Mouse (Mus musculus) 3134 (cell line): ENCODE results near the gene Zhx3.

Source experiments
- DNase-seq: peaks from one replicate; pipeline ENCODE4 v3.0.0-alpha.2; 2011; ENCODE audit warnings: low spot score; ENCODE audit not compliant: insufficient read length; ENCODE audit errors: extremely low read depth

Zhx3 gene

DNA sequence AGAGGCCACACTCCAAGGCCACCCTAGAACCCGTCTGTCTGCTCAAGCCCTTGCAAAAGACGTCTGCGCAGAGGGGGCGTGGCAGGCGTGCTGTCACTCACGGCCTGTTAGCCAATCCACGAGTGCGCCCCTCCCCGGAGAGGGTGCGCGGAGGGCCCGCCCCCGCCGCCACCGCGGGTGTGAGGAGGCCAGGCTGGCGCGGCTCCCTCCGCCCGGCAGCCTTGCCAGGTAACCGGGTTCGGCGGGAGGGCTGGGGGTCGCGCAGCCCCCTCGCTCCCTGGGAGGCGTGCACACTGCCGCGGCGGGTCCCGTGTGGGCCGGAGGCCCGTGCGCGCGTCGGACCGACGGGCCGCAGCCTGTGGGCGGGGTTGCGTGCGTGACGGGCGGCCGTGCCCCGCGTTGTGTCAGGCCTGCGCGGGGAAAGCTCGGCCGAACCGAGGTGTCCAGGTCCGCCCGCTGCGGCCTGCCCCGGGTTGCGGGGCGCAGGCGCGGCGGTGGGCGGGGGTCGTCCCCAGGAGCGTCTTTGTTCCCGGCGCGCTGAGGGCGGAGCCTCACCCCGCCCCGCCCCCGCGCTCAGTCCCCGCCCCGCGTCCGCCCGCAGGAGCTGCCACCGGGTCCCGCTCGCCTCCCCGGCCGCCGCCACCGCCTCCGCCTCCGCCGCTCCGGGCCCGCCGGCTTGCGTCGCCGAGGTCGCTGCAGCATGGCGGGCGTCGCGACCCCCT is 141.5 kb downstream of the Zhx3 start, which contains the start of gene Plcg1:
Gene Plcg1 (plus strand): TSS at position 184 of the 722 bp plus-strand sequence.
- peak; percentile 88 for DNase-seq

DNA sequence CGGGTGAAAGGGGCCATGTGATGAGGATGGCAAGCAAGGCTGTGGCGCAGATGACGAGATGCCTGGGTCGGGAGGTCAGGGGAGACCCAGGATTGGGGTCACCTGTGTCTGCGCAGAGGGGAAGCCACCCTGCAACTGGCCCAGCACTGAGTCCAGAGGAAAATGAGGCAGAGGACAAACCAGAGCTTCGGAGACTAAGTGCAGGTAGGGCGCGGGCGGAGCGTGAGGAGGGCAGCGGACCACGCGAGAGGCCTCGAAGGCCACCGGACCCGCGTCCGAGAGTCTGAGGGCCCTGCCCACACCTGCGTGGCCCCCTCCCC is 142.0 kb downstream of the Zhx3 start:
- DNase-seq, result no peak

DNA sequence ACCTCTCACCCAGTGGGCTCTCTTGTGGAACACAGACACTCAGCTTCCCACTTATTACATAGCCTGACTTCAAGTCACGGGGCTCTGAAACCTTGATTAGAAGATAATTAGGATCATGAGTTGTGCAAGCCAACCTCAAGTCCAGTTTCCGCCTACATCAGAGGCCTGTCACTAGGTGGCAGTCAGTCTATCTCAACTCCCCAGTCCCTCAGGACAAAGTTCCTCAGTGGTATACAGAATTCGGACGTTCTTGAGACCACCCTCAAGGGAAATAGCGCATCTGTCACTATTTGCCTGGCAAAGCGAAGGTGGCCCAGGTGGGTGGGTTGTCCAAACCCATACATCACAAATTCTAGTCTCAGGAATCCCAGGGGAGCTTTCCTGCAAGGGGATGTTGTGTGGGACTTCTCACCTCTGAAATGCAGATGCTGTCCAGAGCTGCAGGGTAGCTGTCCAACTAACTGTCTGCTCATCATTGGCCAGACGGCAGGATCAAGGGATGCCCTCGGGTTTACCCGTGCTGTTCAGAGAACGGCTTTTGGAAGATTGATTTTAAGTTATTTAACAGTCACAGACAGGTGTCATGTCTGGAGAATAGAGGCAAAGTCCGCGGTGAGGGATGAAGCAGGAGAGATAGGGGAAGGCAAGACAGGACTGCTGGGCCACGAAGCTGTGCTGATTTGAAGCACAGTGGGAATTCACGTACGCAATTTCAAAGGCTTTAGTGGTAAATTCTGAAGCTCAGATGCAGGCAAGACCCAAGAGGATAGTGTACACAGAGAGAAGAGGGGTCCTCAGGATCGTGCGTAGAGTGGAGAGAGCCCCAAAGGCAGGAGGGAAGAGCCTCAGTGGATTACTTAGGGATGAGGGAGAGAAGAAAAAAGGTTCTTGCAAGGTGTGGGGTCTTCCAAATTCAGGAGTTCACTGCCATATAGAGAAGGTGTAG is 142.7 kb downstream of the Zhx3 start:
- no peak for DNase-seq

DNA sequence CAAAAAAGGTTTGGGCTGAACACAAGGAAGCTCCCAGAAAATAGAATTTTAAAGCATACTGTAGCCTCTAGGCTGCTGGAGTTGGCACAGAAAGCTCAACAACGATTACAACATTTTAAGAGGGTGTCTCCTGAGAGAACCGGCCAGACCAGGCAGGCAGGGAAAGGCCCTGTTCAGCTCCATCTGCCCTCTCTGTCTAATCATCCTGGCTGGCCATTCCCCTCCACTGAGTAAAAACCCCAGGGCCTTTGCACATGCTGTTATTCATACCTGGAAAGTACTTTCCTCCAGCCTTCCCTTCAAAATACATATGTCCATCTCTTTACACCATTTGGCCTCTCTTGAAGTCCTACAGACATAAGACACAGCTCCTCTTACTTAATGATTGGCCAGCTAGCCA is 143.4 kb downstream of the Zhx3 start:
- no peak for DNase-seq

DNA sequence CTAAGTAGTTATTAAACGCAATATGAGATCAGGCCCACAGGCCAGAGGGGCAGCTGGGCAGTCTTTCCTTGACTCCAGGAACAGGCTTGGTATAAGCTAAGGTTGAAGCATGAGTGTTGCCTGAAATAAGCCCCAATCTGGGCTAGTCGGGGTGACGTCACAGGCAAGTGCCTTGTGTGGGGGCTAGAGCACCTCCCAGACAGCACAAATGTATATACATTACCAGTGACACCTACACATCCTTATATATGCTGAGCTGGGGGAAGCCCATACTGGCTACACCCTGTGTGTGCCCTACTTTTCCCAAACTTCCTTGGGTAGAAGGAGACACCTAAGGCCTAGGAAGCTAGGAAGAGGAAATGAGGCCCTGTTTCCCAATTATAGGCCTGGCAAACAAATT is 143.8 kb downstream of the Zhx3 start:
- DNase-seq, result no peak

DNA sequence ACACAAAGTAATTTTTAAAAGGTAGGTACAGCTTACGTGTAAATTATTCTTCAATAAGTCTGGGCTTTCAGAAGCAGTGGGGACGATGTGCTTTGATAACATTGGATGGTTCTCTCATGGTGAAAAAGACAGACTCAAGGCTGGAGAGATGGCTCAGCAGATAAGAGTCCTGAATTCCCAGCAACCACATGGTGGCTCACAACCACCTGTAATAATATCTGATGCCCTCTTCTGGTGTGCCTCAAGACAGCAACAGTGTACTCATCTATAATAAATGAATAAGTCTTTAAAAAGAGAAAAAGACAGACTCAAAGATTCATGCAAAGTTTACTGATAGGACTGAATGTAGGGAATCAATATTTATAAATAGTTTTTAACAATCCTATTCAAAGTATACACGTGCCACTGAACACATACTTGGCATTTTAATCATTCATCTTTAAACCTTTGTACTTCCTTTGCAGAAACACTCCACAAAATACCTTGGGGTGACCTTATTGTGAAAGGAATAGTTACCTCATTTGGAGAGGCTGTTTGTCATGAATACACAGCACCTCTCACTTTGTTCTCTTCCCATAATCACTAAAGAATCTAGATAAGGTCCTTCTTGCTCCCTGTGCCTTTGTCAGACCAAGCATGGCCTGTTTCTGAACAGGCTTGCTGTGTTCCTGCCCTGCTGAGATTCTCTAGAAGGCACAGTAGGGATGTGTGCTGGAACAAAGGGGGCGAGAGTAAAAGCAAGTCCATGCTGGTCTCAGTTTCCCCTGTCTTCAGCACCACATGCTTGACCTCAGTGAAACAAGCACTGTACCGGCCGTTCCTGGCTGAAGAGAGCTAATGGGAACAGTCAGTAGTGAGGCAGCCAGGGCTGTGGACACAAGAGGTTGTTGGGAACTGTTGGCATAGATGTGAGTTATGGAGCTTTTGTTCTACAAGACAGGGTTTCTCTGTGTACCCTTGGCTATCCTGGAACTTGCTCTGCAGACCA is 146.6 kb downstream of the Zhx3 start:
- no peak for DNase-seq

DNA sequence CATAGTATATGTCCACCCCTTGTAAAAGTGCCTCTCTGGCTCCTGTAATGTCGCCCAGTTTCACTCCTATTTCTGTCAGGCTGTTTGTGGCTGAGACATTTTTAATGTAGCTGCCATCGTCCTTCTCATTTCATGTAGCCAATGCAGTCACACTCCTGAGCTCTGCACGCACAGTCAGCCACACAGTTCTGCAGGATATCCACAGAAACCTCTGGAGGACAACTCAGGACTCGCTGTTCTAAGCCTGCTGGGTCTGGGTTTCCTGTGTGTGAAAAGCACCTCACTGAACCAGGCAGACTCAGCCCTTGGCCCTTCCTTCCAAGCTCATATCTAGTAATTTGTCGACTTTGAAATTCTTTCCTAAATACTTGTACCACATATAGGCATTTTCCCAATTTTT is 148.3 kb downstream of the Zhx3 start:
- no peak for DNase-seq

DNA sequence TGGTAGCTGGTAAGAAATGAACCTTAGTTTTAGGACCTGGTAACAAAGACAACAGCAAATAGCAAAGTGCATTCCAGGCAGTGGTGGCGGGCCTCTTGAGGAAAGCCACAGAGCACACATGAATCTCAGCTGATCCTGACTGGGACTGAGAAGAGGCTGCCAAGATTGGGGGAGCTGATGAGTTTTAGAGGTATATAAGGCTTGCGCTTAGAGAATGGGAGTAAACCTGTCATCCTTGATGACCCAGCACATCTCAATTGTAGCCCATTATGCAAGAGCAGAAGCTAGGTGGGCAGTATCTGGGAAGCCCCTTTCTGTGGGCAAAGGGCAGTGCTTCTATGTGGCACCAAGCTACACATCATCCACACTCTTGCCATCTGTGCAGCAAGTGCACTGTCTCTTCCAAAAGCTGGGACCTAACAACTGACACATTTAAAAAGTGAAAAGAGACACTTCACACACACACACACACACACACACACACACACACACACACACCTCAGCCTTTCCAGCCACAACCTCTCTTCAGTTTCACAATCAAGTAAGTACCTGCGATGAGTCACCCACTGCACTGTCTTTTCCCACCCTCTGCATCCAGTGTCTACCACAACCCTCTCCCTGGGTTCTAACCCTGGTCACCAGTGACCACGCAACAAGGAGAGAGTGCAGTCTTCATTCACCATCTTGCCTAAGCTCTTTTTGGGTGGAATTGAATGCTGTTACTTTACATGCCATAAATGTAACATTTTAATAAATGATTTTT is 149.0 kb downstream of the Zhx3 start:
- DNase-seq, result no peak

DNA sequence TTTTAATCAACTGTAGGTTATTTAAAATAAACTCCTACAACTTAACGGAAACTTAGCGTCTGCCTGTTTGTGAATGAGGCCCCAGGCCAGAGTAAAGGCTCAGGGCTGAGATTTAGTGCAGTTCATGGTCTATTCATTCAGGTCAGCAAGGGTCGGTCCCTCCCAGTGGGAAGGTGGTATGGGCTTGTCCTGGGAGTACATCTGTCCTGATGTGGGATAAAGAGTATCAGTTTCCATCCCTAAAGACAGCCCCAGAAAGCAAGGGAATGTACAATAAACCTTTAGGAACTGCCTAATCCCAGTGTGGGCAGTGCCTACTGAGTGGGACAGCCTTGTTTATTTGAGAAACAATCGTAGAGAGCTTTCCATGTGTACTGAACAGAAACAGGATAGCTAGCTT is 150.1 kb downstream of the Zhx3 start:
- DNase-seq, result no peak

DNA sequence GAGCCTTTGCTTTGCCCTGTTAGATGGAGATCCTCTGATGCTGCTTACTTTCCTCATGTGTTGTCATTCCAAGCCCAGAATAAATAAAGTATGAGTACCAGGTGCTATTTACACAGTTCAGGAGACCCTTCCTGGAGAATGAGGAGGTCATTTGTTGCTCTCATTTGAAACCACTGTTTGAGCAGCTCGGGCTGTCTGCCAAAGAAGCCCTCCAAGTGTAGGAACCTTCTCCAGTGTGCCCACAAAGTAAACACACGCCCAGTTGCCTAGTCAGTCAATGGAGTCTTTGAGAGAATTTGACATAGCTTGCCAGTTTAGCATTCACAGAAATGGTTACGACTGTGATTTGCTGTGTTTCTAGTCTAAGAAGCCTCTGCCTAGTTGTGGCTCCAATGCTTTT is 154.0 kb downstream of the Zhx3 start:
- DNase-seq, result no peak

DNA sequence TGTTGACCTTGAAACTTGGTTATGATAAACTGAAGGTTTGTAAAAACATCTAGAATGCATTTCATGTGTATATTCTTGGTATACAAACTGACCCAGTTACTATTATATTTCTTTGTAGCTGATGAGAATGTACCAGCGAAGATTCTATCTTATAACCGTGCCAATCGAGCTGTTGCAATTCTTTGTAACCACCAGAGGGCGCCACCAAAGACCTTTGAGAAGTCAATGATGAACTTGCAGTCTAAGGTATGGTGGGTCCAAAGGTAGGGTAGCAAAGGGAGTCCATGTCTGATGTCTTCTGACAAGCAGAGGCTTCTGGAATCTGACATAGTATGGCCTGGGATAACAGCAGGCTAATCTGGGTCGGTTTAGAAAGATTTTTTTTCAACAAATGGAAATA is 155.5 kb downstream of the Zhx3 start:
- DNase-seq, result no peak

DNA sequence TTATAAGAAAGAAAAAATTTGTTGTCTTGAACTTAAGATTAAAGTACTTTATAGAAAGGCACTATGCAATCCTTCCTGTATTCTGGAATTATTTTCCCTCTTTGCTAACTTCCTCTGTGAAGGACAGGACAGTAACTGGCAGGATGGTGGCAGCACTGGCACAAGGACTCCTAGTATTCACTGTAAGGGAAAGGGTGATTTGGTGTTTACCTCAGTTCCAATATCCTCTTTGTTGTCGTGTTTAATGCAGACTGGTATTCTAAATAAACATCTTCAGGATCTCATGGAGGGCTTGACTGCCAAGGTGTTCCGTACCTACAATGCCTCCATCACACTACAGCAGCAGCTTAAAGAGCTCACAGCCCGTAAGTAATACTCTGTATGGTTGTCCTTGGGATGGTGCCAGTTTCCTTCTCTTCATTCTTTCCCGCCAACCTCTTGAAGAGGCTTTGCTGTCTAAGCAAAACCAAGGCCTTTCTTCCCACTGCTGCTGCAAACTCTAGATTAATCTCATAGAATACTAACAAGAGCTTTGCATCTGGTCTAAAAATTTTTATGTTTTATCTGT is 157.3 kb downstream of the Zhx3 start:
- DNase-seq, result no peak

DNA sequence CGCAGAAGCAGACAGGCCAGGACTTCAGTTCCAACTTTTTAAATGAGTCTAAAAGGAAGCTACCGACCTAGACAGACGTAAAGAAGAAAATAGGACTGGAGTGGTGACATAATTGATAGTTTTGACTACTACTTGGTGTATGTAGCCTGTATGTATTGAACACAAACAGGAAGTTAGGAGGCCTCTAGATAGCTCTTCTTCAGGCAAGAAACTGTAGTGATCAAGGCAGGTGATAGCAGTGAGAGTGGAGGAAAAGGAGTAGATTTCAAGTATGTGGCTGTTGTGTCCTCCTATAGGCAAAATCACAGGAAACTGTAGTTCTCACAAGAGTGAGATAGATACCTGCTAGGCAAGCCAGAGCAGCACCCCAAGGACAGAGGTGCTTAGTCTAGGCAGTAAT is 165.1 kb downstream of the Zhx3 start:
- no peak for DNase-seq

DNA sequence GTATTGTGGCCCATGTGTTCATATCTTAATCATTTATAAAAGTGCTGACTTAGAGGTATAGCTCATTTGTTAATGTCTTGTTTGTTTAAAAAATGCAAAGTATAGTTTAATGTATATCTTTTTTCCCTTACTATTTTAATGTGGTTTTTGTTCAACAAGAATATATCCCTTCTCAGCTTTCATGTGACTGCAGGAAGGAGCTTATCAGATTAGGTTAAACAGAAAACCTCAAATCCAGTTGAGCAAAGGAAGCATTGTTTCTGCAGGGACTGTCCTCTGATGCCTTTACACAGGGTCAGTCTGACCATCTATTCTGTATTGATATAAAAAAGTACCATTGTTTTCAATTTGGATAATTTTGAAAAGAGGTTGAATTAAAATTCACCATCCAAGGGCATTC is 170.0 kb downstream of the Zhx3 start:
- no peak for DNase-seq

DNA sequence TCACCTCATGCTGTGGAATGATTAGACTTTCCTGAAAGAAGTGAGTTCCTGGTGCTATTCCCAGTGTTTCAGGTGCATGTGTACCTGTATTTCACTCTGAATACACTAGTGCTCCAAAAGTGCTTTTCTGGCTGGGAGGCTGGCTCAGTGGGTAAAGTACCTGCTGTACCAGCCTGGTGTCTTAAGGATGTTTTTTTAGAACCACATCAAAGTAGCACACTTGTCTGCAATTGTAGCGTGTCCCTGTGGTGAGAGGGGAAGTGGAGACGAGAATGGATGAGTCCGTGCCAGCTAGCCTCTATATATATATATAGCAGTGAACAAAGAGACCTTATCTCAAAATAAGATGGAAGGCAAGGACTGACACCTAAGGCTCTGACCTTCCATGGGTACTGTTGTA is 171.2 kb downstream of the Zhx3 start:
- no peak for DNase-seq

DNA sequence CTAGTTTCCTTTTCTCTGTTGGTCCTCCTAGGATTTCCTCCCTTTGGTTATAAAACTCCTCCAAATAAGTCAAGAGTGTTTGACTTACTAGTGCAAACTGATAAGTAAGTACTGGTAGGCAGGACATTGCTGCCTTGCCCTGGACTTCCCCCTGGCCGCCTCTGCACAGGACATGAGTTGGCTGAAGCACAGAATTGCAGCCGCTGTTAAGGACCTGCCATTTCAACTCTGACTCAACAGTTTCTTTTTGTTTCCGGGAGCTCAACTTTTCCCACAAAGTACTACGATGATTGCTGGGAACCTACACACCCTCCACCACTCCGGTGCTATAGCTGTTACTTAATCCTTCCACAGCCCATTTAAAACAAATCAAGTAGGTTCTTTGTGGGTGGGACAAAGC is 172.5 kb downstream of the Zhx3 start:
- no peak for DNase-seq
